Mouse (Mus musculus) cerebellum, adult (tissue): ENCODE measurements around the gene Tagln2.

Source experiments
- ATAC-seq: cut with Nextera tagmentation; 2 replicates; pipeline ENCODE4 v1.9.2; 2017; ENCODE audit warnings: mild to moderate bottlenecking, moderate library complexity, mixed read lengths; ENCODE audit not compliant: insufficient number of reproducible peaks, low FRiP score, low TSS enrichment

The Tagln2 gene

GRCm38 (mm10) chr1:172499765-172500441, at the start of gene Tagln2:
Gene Tagln2 (plus strand): TSS chr1:172500047.
- no peak for ATAC-seq

GRCm38 (mm10) chr1:172450226-172450625, 49.6 kb upstream of the Tagln2 start:
- ATAC-seq, result no peak

- no peak for ATAC-seq
Observed at GRCm38 (mm10) chr1:172450848-172451470, 48.9 kb upstream of the Tagln2 start.

- no peak for ATAC-seq
Observed at GRCm38 (mm10) chr1:172452911-172453310, 46.9 kb upstream of the Tagln2 start.

GRCm38 (mm10) chr1:172453810-172454209, 46.0 kb upstream of the Tagln2 start:
- ATAC-seq, result no peak

- no peak for ATAC-seq
Observed at GRCm38 (mm10) chr1:172455416-172455815, 44.4 kb upstream of the Tagln2 start.

GRCm38 (mm10) chr1:172456001-172456677, 43.7 kb upstream of the Tagln2 start:
- ATAC-seq, result no peak

GRCm38 (mm10) chr1:172457196-172457595, 42.7 kb upstream of the Tagln2 start:
- ATAC-seq, result no peak

- no peak for ATAC-seq
Observed at GRCm38 (mm10) chr1:172458041-172458440, 41.8 kb upstream of the Tagln2 start.

- no peak for ATAC-seq
Observed at GRCm38 (mm10) chr1:172461602-172462001, 38.2 kb upstream of the Tagln2 start.

- no peak for ATAC-seq
Observed at GRCm38 (mm10) chr1:172462534-172462933, 37.3 kb upstream of the Tagln2 start.

GRCm38 (mm10) chr1:172463387-172464333, 36.2 kb upstream of the Tagln2 start:
- no peak for ATAC-seq

- ATAC-seq, result no peak
Observed at GRCm38 (mm10) chr1:172468301-172468877, 31.5 kb upstream of the Tagln2 start.

- no peak for ATAC-seq
Observed at GRCm38 (mm10) chr1:172469373-172469772, 30.5 kb upstream of the Tagln2 start.

GRCm38 (mm10) chr1:172469810-172470448, 29.9 kb upstream of the Tagln2 start:
- ATAC-seq, result no peak

GRCm38 (mm10) chr1:172472909-172473308, 26.9 kb upstream of the Tagln2 start:
- ATAC-seq, result no peak

- no peak for ATAC-seq
Observed at GRCm38 (mm10) chr1:172474196-172474595, 25.7 kb upstream of the Tagln2 start.

- no peak for ATAC-seq
Observed at GRCm38 (mm10) chr1:172475054-172475741, 24.6 kb upstream of the Tagln2 start, which contains the start of gene Slamf9. Gene Slamf9 (plus strand): TSS chr1:172475358.

- no peak for ATAC-seq
Observed at GRCm38 (mm10) chr1:172478020-172478419, 21.8 kb upstream of the Tagln2 start.
